Mouse (Mus musculus) left cerebral cortex, postnatal 36 days (tissue): ENCODE measurements around the gene Nxn. TPM values are rescaled to one million over a fixed set of nuclear protein-coding genes. Genes with fewer than 3 reads are reported as not detected.
A peak's percentile ranks its signal among the peaks of the same experiment; 100 is the strongest.
"Not testable (repeated sequence)": the region's sequence is repeated elsewhere in the genome, so short reads cannot be mapped to it uniquely, and the experiment has no call there.

Experiments
- DNase-seq, 2 experiments: peaks; one replicate each; pipeline ENCODE4 v3.0.0; 2021 to 2022; ENCODE audit warnings: low spot score in 2 of 2, mixed read lengths in 1 of 2
- intact Hi-C: fragments of 180-260 bp; cut with DNase I; formaldehyde crosslinking; loops from one replicate; pipeline ENCODE4 v1.15.1; 2025
- total RNA-seq, 2 experiments: library from RNA; stranded (reverse); gene quantifications; 2 replicates each; pipeline ENCODE4 v1.2.3; 2021

The Nxn gene
- total RNA-seq, 2 experiments from 2014 or later = 11.0 to 11.6 TPM

DNA sequence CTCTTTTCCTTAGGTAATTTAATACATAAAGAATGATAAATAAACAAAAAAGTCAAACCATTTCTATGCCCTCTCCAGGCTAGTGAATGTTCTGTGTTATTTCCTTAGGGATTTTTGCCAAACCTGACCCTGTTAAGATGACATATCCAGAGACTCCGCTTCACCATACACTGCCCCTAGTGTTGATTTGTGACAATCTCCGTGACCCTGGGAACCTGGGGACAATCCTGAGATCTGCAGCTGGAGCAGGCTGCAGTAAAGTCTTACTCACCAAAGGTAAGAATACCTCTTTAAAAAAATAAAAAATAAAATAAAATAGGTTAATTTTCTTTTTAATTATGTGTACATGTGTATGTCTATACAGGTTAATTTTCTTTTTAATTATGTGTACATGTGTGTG is 151.7 kb downstream of the Nxn start:
- DNase-seq = no peak
- intact Hi-C loops = no loop called here

DNA sequence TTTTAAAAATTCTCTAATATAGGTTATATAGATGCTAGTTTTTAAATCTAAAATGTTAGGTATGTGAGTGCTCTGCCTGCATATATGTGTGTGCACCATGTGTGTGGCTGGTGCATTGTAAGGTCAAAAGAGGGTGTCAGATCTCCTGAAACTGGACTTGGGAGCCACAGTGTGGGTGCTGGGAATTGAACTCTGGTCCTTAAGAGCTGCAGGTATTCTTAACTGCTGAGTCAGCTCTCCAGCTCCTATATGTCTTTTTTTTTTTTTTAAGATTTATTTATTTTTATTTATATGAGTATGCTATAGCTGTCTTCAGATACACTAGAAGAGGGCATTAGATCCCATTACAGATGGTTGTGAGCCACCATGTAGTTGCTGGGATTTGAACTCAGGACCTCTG is 152.5 kb downstream of the Nxn start:
- intact Hi-C loops = no loop called here
- no peak for DNase-seq

DNA sequence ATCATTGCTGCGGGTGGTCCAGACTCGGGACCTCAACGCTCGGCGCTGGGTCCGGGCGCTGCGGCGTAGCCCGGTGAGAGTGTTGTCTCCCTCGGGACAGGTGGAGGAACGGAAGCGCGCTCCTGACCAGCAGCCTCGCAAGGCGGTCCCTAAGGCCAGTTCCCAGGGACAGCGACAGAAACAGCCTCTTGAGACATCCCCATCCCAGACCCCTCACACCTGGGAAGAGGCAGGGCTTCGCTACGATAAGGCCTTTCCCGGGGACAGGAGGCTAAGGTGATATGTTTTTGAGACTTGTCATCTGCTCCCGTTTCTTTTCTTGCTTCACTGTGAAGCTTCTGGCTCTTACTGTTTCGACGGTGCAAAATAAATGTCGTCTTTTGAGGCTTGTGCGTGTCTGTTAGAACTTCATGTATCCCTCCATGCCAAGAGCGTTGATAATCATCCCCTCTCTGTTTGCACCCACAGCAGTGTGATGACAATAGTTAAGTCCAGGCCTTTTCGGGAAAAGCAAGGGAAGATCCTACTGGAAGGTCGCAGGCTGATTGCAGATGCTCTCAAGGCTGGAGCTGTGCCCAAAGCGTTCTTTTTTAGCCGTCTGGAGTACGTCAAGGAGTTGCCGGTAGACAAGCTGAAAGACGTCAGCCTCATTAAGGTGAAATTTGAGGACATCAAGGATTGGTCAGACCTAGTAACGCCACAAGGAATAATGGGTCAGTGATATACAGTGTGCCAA is 155.0 kb downstream of the Nxn start:
- no peak for DNase-seq
- intact Hi-C loops = no loop called here

DNA sequence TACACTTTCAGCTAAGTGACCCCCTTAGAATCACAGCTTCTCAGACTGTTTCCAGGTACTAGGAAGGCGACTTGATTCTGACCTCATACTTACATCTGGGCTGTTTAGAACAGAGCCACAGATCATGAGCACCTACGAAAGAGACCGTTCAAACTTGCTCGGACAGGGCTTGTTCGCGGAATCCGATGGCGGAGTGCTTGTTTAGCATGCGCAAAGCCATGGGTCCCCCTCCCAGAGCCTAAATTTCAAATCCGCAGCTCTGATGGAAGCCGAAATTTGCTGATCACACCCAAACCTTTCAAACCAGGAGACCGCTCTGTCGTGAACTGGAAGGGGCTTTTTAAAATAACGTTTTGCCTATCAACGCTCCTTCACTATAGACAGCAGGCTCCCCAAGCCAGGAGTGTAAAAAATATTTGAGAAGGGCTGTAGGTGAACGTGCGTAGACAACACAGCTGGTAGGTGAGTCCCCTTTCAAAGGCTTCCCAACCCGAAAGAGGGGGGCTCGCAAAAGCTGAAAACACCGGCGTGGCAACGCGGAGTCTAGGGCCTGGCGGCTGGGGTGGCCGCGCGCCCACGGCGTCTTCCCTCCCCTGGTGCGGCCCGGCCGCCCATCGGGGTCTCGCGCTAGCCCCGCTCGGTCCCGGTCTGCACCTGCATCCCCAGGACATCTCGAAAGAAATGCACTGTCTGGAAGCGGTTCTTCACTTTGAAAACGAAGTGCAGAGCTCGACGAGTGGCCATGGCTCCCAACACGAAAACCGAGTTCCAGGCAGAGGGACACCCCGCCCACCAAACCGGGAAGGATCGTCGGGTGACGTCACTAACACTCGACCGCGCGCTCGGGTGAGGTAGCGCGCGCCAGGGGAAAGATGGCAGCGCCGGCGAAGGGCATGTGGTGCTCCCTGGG is 155.8 kb downstream of the Nxn start, which contains the start of the genes Mrm3 and Glod4:
Gene Mrm3, plus strand, starts transcription at position 815 of the 910 bp plus-strand sequence.
Gene Glod4, minus strand, starts transcription at position 825 of the 910 bp plus-strand sequence.
- intact Hi-C loops = no loop called here
- peak; percentile 92 to 93 for DNase-seq

DNA sequence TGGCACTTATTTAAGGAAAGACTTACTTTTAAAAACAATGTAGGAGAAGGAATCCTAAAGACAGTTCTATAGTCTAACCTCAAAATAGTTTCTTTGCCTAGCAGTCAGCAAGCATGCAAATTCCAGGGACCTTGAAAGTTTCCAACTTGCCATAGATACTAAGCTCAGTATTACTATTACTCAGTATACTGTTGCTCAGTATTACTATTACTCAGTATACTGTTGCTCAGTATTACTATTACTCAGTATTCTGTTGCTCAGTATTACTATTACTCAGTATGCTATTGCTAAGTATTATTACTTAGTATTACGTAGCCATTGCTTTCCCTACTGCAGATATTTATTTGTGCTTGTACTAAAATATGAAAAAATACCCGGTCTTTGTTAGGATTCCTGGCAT is 159.2 kb downstream of the Nxn start:
- no peak for DNase-seq
- intact Hi-C loops = no loop called here

DNA sequence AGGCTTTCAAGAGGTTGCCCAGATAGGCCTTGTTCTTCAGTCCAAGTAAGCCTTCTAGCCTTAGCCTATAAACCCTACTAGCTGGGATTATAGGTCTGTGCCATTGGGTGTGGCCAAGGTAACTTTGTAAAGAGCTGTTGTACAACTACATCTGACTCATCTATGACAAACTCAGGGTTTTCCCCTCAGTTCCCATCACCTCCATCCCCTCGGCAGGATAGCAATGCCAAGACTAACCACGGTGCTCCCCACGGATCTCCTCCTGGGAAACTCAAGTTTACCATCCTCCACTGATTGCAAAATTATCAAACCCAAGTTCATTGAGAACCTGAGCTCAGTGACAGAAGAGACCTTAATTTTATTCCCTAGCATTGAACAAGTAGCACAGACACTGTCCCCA is 162.8 kb downstream of the Nxn start:
- intact Hi-C loops = no loop called here
- no peak for DNase-seq

DNA sequence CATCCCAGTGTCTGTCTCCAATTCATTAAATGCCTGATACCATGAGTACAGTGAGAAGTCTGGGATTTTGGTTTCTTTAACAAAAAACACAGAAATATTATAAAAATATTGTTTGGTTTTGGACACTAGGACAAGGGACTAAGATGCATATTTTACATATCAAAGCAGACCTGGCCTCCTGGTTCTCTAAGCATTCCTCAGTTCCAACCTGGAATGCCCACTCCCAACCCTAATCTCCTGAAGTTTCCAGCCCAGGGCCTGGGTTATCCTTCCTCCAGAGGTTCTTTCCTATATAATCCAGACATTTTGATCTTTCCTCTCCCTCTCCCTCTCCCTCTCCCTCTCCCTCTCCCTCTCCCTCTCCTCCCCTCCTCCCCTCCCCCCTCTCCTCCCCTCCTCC is 173.9 kb downstream of the Nxn start:
- DNase-seq = no peak
- intact Hi-C loops = no loop called here

DNA sequence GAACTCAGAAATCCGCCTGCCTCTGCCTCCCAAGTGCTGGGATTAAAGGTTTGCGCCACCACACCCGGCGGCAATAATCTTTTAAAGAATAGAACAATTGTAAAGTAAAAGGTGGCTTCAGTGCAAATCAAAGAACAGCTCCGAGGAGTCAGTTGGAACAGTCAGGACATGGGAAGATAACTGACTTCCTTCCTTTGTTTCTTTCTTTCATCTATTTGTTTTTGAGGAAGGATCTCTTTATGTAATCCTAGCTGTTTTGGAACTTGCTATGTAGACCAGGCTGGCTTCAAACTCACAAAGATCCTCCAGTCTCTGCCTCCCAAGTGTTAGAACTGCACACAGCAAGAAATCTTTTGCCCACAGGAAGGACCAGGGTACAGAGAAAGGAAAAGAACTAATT is 174.3 kb downstream of the Nxn start:
- intact Hi-C loops = no loop called here
- DNase-seq = no peak

DNA sequence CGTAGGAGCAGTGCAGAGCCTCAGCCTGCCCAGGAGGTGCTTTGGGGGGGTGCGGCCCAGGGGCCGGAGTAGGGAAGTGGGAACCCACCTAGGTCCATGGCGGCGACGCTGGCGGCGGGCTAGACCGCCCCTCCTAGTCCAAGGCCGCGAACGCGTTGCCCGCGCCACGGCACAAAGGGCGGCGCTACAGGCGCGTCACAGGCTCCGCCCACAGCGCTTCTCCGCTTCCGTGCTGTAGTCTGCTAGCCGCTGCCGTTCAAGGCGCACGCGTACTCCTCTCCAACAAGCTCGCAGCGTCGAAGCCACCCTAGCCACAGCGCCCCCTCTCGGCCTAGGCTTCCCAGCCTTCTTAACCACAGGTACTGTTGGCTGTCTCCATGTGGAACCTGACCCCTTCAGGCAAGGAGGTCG is 181.5 kb downstream of the Nxn start, which contains the start of the genes Dbil5 and Gemin4:
Gene Dbil5, plus strand, starts transcription at position 219 of the 411 bp plus-strand sequence.
Gene Gemin4, minus strand, starts transcription at position 275 of the 411 bp plus-strand sequence.
- peak; percentile 95 for DNase-seq
- intact Hi-C loops = no loop called here

DNA sequence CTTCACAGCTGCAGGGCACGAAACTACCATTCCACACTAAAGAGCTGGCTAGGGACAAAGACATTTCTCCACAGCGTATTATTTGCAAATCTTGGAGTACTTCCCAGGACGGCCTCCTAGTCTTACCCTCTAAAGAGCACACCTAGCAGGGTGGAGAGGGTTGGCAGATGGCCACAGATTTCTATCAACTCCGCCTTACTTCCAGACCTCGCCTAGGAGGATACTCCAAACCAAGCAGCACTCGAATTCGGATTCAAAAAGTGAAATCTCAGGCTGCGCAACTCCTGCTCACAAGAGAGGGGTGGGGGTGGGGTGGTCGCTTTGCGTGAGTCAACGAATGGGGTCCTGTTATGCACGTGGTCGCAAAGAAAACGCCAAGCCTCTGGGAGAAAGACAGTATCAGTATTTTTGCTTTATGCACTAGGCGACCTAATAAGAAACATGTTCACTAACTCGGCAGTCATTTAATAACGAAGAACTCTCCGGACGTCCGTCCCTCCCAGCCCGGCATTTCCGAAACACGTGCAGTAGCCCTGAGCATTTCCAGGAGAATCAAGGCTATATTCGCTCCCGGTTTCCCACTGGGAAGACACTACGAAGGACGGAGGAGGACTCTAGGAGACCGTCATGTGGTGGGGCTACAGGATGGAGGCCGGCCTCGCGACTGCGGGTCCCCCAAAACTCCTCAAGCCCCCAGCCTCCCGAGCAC is 182.1 kb downstream of the Nxn start:
- intact Hi-C loops = no loop called here
- no peak for DNase-seq

DNA sequence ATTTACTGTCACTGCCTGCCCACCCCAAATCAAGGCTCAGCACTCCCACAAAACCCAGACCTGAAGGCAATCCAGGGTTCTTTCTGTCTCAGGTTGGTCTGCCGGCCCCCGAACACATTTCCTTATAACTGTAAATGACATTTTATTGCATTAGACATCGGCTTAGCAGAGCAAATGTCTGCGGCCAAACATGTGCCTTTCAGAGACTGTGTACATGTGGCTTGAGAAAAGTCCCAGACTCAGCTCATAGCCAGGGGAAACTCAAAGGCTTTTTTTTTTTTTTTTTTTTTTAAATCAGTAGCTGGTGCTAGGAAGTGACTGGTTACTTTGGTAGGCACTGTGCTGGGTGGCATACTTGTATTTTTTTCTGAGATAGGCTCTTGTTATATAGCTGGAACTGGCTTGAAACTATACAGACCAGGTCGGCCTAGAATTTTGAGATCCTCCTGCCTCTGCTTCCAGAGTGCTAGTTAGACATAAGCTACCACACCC is 182.8 kb downstream of the Nxn start:
- intact Hi-C loops = no loop called here

DNA sequence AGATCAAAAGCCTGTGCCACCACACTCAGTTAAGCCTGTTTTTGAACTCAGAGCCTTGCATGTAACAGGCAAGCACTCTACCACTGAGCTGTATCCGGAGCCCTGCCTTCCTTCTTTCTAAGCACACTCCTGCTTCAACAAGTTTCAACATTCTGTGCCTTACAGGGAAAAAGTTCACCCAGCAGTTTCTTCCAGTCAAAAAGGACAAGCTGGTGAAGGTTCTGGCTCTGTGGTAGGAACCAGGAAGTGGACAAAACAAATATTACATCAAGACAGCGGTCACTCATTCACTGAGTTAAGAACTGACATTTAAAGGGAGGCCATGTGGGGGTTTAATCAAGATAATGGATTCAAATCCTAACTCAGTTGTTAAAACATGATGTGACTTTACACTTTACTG is 183.9 kb downstream of the Nxn start:
- DNase-seq = no peak
- intact Hi-C loops = no loop called here

More for the DNA sequence above, 182.8 kb downstream of the Nxn start:
- no peak for DNase-seq

DNA sequence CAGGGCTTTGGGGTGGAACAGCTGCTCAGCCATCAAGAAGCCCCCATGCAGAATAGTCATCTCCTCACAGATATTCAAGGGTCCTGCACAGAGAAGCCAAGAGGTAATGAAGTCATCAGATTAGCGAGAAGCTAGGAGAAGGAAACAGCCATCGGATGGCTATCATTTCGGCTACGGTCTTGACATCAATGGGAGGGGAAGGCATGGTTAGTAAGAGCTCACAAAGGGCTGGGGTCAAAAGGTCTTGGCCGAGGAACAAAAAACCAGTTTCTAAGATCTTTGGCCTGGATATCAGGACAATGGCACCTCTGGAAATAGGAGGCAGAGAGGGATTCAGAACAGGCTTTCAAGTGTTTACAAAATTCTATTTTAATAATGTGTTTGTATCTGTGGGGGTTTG is 185.1 kb downstream of the Nxn start:
- DNase-seq = no peak
- intact Hi-C loops = no loop called here

DNA sequence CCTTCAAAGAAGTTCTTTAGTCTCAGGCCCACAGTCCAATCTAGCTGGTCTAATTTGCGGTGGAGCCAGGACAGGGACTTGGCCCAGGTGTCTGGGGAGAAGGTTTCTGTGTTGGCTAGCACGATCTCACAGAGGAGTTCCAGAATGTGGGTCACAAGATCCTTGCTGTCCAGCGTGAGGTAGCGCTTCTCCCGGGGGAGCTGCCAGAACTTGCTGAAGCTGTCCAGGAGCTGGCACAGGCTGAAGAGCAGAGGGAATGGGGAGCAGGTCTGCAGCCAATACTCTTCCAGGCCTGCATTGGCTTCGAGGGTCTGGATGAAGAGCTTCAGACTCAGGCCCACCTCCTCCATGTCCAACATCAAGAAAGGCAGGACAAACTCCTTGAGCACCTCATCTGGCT is 187.3 kb downstream of the Nxn start:
- DNase-seq, intact Hi-C loops: not testable (repeated sequence)

DNA sequence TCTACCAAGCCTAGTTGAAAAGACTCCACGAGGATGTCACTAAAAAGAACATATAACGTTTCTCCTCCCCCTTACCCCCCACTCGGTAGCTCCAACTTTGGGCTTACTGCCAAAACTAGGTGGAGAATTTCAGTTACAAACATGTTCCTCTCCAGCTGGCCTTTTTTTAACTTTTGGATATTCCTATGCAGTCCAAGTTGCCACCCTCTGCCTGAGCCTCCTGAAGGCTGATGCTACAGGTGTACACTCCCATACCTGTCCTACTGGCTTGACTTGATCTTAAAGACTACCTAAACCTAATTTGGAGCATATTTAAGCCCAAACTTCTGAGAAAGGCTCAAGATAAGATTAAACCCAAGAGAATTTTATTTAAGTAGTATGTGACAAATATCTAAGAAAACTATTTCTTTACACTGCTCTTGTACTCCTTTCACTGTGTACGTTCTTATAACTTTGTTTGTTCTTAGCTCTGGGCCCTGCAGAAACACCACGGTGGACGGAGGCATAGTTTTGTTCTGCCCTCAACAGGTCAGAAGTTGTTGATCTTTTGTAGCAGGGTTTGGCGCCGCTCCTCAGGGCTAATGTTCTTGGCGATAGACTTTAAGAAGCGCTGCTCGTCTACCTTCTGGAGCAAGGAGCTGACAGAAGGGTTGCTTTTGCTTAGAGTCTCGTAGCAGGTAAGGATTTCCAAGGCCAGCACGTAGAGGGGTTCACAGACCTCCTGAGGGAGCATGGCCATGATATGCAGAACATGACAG is 188.5 kb downstream of the Nxn start:
- intact Hi-C loops = no loop called here
- no peak for DNase-seq
